Mouse (Mus musculus): Measurements from ENCODE around the gene Pet100. TPM values are rescaled to one million over a fixed set of nuclear protein-coding genes. Genes with fewer than 3 reads are reported as not detected.

The Pet100 gene
- polyA plus RNA-seq, 1 experiment from 2014 or later, result 117 TPM

GRCm38 (mm10) chr8:3664405-3664804 is 43.1 kb downstream of the Pet100 start:
- DNase-seq (ENCODE audit: low spot score) (peak; percentile 56), ATAC-seq (peak; percentile 58)
- TF ChIP-seq EP300 (IDR thresholded peaks at IDR 0.05) (no peak), CTCF (IDR thresholded peaks at IDR 0.05) (no peak)
- Histone ChIP-seq H3K9me3 (ENCODE audit: low read length) (no peaks in the 10 kb centered on the region), H3K36me3 (ENCODE audit: insufficient read depth, low read length) (no peaks in the 10 kb centered on the region), H3K27me3 (replicated peaks; ENCODE audit: insufficient read depth, low read length) (no peaks in the 10 kb centered on the region), H3K4me1 (ENCODE audit: insufficient read depth, low read depth, low read length) (no peaks in the 10 kb centered on the region), H3K4me3 (ENCODE audit: low read depth, low read length) (no peak overlapping the region), H3K4me2 (replicated peaks; ENCODE audit: low read depth, low read length) (no peak overlapping the region), H3K9ac (replicated peaks; ENCODE audit: low read depth) (no peak overlapping the region), H3K27ac (ENCODE audit: low read length) (no peak overlapping the region)
- WGBS, result 56% methylated on average over 5 of the region's 5 CpGs

- H3K36me3 ChIP-seq (ENCODE audit: insufficient read depth, low read length), result no peaks in the 10 kb centered on the region
- no peaks in the 10 kb centered on the region for H3K9me3 ChIP-seq (ENCODE audit: low read length)
- H3K4me2 ChIP-seq (replicated peaks; ENCODE audit: low read depth, low read length), result no peak within 1 kb of the TSS
- DNase-seq (ENCODE audit: low spot score) (peak; percentile 37), ATAC-seq (no peak)
- 68% methylated on average over 6 of the region's 6 CpGs for WGBS
- H3K4me1 ChIP-seq (ENCODE audit: insufficient read depth, low read depth, low read length), result no peaks in the 10 kb centered on the region
- no peak within 1 kb of the TSS for H3K9ac ChIP-seq (replicated peaks; ENCODE audit: low read depth)
- no peak within 1 kb of the TSS; the same call in 1 of the 2 replicates for H3K4me3 ChIP-seq (ENCODE audit: low read depth, low read length)
- no peak for TF ChIP-seq CTCF (IDR thresholded peaks at IDR 0.05)
- TF ChIP-seq EP300 (IDR thresholded peaks at IDR 0.05), result no peak
- no peaks in the 10 kb centered on the region for H3K27me3 ChIP-seq (replicated peaks; ENCODE audit: insufficient read depth, low read length)
- H3K27ac ChIP-seq (ENCODE audit: low read length), result no peak within 1 kb of the TSS
Observed at GRCm38 (mm10) chr8:3665507-3665906, 44.2 kb downstream of the Pet100 start, which contains the start of gene Mcemp1. Gene Mcemp1 (plus strand): TSS chr8:3665754.

DNA sequence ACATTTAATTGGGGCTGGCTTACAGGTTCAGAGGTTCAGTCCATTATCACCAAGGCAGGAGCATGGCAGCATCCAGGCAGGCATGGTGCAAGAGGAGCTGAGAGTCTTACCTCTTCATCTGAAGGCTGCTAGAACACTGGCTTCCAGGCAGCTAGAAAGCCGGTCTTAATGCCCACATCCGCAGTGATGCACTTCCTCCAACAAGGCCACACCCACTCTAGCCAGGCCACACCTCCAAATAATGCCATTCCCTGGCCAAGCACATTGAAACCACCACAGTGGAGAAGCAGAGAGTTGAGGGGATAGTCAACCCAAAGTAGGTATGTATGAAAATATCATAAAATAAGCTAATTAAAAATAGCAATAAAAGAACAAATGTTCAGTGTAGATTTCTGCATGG is 49.0 kb downstream of the Pet100 start:
- Histone ChIP-seq H3K27me3 (replicated peaks; ENCODE audit: insufficient read depth, low read length) (no peaks in the 10 kb centered on the region), H3K4me1 (ENCODE audit: insufficient read depth, low read depth, low read length) (peaks cover 3% of the 10 kb centered on the region; the same call in 1 of the 2 replicates), H3K9me3 (ENCODE audit: low read length) (no peaks in the 10 kb centered on the region), H3K4me2 (replicated peaks; ENCODE audit: low read depth, low read length) (no peak overlapping the region), H3K9ac (replicated peaks; ENCODE audit: low read depth) (no peak overlapping the region), H3K4me3 (ENCODE audit: low read depth, low read length) (no peak overlapping the region), H3K27ac (ENCODE audit: low read length) (no peak overlapping the region), H3K36me3 (ENCODE audit: insufficient read depth, low read length) (no peaks in the 10 kb centered on the region)
- no peak for TF ChIP-seq CTCF (IDR thresholded peaks at IDR 0.05)
- TF ChIP-seq EP300 (IDR thresholded peaks at IDR 0.05), result no peak
- WGBS, result 68% methylated on average over 2 of the region's 2 CpGs
- DNase-seq (ENCODE audit: low spot score) (peak; percentile 32), ATAC-seq (no peak)

GRCm38 (mm10) chr8:3671980-3672491 is 50.7 kb downstream of the Pet100 start, which contains the start of gene Fcor:
Gene Fcor (minus strand): TSS chr8:3672362.
- H3K27ac ChIP-seq (ENCODE audit: low read length), result no peak within 1 kb of the TSS
- DNase-seq (ENCODE audit: low spot score), result peak; percentile 93
- peak within 1 kb of the TSS; percentile 65 for H3K4me2 ChIP-seq (replicated peaks; ENCODE audit: low read depth, low read length)
- 1% methylated on average over 23 of the region's 23 CpGs for WGBS
- H3K4me3 ChIP-seq (ENCODE audit: low read depth, low read length), result peak within 1 kb of the TSS; percentile 49
- TF ChIP-seq EP300 (IDR thresholded peaks at IDR 0.05), result no peak; the same call in 1 of the 2 replicates
- TF ChIP-seq CTCF (IDR thresholded peaks at IDR 0.05), result peak; percentile 93
- H3K27me3 ChIP-seq (replicated peaks; ENCODE audit: insufficient read depth, low read length), result no peaks in the 10 kb centered on the region
- no peaks in the 10 kb centered on the region for H3K36me3 ChIP-seq (ENCODE audit: insufficient read depth, low read length)
- H3K9ac ChIP-seq (replicated peaks; ENCODE audit: low read depth), result peak within 1 kb of the TSS; percentile 43
- H3K9me3 ChIP-seq (ENCODE audit: low read length), result no peaks in the 10 kb centered on the region
- peak; percentile 84 for ATAC-seq
- H3K4me1 ChIP-seq (ENCODE audit: insufficient read depth, low read depth, low read length), result peaks cover 3% of the 10 kb centered on the region; the same call in 1 of the 2 replicates

DNA sequence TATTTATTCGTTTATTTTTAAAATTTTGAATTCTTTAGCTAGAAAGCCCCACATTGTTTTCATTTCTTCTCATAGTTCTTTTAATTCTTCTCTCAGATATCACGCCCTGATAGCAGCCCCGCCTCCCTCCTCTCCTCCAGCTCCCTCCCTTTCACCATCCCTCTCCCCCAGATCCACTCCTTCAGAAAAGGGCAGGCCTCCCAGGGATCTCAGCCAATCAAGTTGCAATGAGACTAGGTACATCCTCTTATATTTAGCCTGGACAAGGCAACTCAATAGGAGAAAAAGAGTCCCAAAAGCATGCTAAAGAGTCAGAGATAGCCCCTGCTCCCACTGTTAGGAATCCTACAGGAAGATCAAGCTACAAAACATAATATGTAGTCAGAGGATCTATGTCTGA is 53.3 kb downstream of the Pet100 start:
- peaks cover 5% of the 10 kb centered on the region; the same call in 1 of the 2 replicates for H3K4me1 ChIP-seq (ENCODE audit: insufficient read depth, low read depth, low read length)
- no peak for DNase-seq (ENCODE audit: low spot score)
- TF ChIP-seq EP300 (IDR thresholded peaks at IDR 0.05) (no peak), CTCF (IDR thresholded peaks at IDR 0.05) (no peak)
- no peaks in the 10 kb centered on the region for H3K27me3 ChIP-seq (replicated peaks; ENCODE audit: insufficient read depth, low read length)
- H3K4me2 ChIP-seq (replicated peaks; ENCODE audit: low read depth, low read length), result no peak overlapping the region
- 0 out of 2 replicates have a peak, but pooled peaks cover 3% of the 10 kb centered on the region for H3K36me3 ChIP-seq (ENCODE audit: insufficient read depth, low read length)
- ATAC-seq, result no peak
- 50% methylated on average over 3 of the region's 3 CpGs for WGBS
- no peak overlapping the region for H3K9ac ChIP-seq (replicated peaks; ENCODE audit: low read depth)
- no peak overlapping the region for H3K4me3 ChIP-seq (ENCODE audit: low read depth, low read length)
- H3K27ac ChIP-seq (ENCODE audit: low read length), result no peak overlapping the region
- no peaks in the 10 kb centered on the region for H3K9me3 ChIP-seq (ENCODE audit: low read length)

Other genes with a start within 250 kb of the Pet100 start
- gene Arhgef18, start 228.5 kb upstream of the Pet100 start, polyA plus RNA-seq (2015; fragmentation: Nextera tagmentation; extraction: Ambion mirVana), result 5.8 and 6.1 TPM in 2 replicates
- gene Pex11g, start 153.9 kb upstream of the Pet100 start, polyA plus RNA-seq (2015; fragmentation: Nextera tagmentation; extraction: Ambion mirVana), result 7.8 and 9.1 TPM in 2 replicates
- not detected in 2 replicates for gene Tex45, start 150.7 kb upstream of the Pet100 start, polyA plus RNA-seq (2015; fragmentation: Nextera tagmentation; extraction: Ambion mirVana)
- gene Zfp358, start 128.4 kb upstream of the Pet100 start, polyA plus RNA-seq (2015; fragmentation: Nextera tagmentation; extraction: Ambion mirVana), result 29.8 and 31.6 TPM in 2 replicates
- 38.5 and 40.0 TPM in 2 replicates for gene Mcoln1, start 121.1 kb upstream of the Pet100 start, polyA plus RNA-seq (2015; fragmentation: Nextera tagmentation; extraction: Ambion mirVana)
- 18.1 and 19.0 TPM in 2 replicates for gene Pnpla6, start 106.2 kb upstream of the Pet100 start, polyA plus RNA-seq (2015; fragmentation: Nextera tagmentation; extraction: Ambion mirVana)
- 0.25 and 0.36 TPM in 2 replicates for gene C330021F23Rik, start 53.6 kb upstream of the Pet100 start, polyA plus RNA-seq (2015; fragmentation: Nextera tagmentation; extraction: Ambion mirVana)
- gene Camsap3, start 34.3 kb upstream of the Pet100 start, polyA plus RNA-seq (2015; fragmentation: Nextera tagmentation; extraction: Ambion mirVana), result 5.7 and 6.5 TPM in 2 replicates
- gene Xab2, start 232 bp upstream of the Pet100 start, polyA plus RNA-seq (2015; fragmentation: Nextera tagmentation; extraction: Ambion mirVana), result 34.2 and 37.3 TPM in 2 replicates
- gene Pcp2, start 4.0 kb downstream of the Pet100 start, polyA plus RNA-seq (2015; fragmentation: Nextera tagmentation; extraction: Ambion mirVana), result 0.08 TPM in 1 of 2 replicates, not detected in the other
- gene Stxbp2, start 9.4 kb downstream of the Pet100 start, polyA plus RNA-seq (2015; fragmentation: Nextera tagmentation; extraction: Ambion mirVana), result 87.1 and 94.2 TPM in 2 replicates
- not detected in 2 replicates for gene Retn, start 34.2 kb downstream of the Pet100 start, polyA plus RNA-seq (2015; fragmentation: Nextera tagmentation; extraction: Ambion mirVana)
- gene Mcemp1, start 44.2 kb downstream of the Pet100 start, polyA plus RNA-seq (2015; fragmentation: Nextera tagmentation; extraction: Ambion mirVana), result 19.3 and 20.2 TPM in 2 replicates
- 6.9 and 9.1 TPM in 2 replicates for gene Fcor, start 50.8 kb downstream of the Pet100 start, polyA plus RNA-seq (2015; fragmentation: Nextera tagmentation; extraction: Ambion mirVana)
- gene Trappc5, start 54.8 kb downstream of the Pet100 start, polyA plus RNA-seq (2015; fragmentation: Nextera tagmentation; extraction: Ambion mirVana), result 29.2 and 30.0 TPM in 2 replicates
- 0.14 and 1.2 TPM in 2 replicates for gene Fcer2a, start 72.6 kb downstream of the Pet100 start, polyA plus RNA-seq (2015; fragmentation: Nextera tagmentation; extraction: Ambion mirVana)
- 0.88 and 1.1 TPM in 2 replicates for gene Clec4g, start 99.1 kb downstream of the Pet100 start, polyA plus RNA-seq (2015; fragmentation: Nextera tagmentation; extraction: Ambion mirVana)
- 0.64 and 0.72 TPM in 2 replicates for gene Cd209a, start 127.4 kb downstream of the Pet100 start, polyA plus RNA-seq (2015; fragmentation: Nextera tagmentation; extraction: Ambion mirVana)
- gene Cd209e, start 232.8 kb downstream of the Pet100 start, polyA plus RNA-seq (2015; fragmentation: Nextera tagmentation; extraction: Ambion mirVana), result not detected in 2 replicates

Data from lung, postnatal 0 days (tissue).